Mouse (Mus musculus) heart, postnatal 0 days (tissue): ENCODE data around the gene Fam172a. TPM values are rescaled to one million over a fixed set of nuclear protein-coding genes. Genes with fewer than 3 reads are reported as not detected.

Experiments
- ATAC-seq: fragments of 200-750 bp; cut with Nextera tagmentation; 2 replicates; pipeline ENCODE4 v1.8.0; 2017; ENCODE audit warnings: low read depth, moderate number of reproducible peaks, moderate library complexity; ENCODE audit not compliant: insufficient read depth
- DNase-seq: peaks from one replicate; pipeline ENCODE4 v3.0.0-alpha.2; 2016; ENCODE audit warnings: low spot score
- H3K27ac ChIP-seq: fragments of 300-500 bp; sonication (generic); 2 replicates; pipeline ENCODE4 v1.5.1; 2014; ENCODE audit warnings: low read depth, mild to moderate bottlenecking
- H3K27me3 ChIP-seq: fragments of 300-500 bp; sonication (generic); 2 replicates; pipeline ENCODE4 v1.6.1; 2014; ENCODE audit warnings: low read length, mixed read lengths; ENCODE audit not compliant: control insufficient read depth, insufficient read depth
- H3K36me3 ChIP-seq: fragments of 300-500 bp; sonication (generic); replicated peaks from 2 replicates; pipeline ENCODE4 v1.6.1; 2014; ENCODE audit warnings: low read length, mixed read lengths; ENCODE audit not compliant: control insufficient read depth, insufficient read depth
- H3K4me1 ChIP-seq: fragments of 300-500 bp; sonication (generic); 2 replicates; pipeline ENCODE4 v1.6.1; 2014; ENCODE audit warnings: antibody characterized with exemption; ENCODE audit not compliant: control insufficient read depth, insufficient read depth
- H3K4me2 ChIP-seq: fragments of 300-500 bp; sonication (generic); 2 replicates; pipeline ENCODE4 v1.6.1; 2014; ENCODE audit warnings: low read depth, mild to moderate bottlenecking, low read length, moderate library complexity
- H3K4me3 ChIP-seq: fragments of 300-500 bp; sonication (generic); 2 replicates; pipeline ENCODE4 v1.5.1; 2014; ENCODE audit warnings: low read depth, low read length
- H3K9ac ChIP-seq: fragments of 300-500 bp; sonication (generic); replicated peaks from 2 replicates; pipeline ENCODE4 v1.6.1; 2014; ENCODE audit warnings: low read depth, low read length, mixed read lengths
- H3K9me3 ChIP-seq: fragments of 300-500 bp; sonication (generic); replicated peaks from 2 replicates; pipeline ENCODE4 v1.6.1; 2016; ENCODE audit warnings: low read length; ENCODE audit not compliant: control insufficient read depth
- CTCF ChIP-seq: IDR thresholded peaks from 2 replicates; pipeline ENCODE4 v1.5.1; 2016; ENCODE audit warnings: antibody characterized with exemption, control low read depth, low read depth
- EP300 ChIP-seq: IDR thresholded peaks from 2 replicates; pipeline ENCODE4 v1.6.1; 2016; ENCODE audit warnings: antibody characterized with exemption, low read depth
- WGBS: fragments of 180-500 bp; shearing (Covaris S2); extraction: QIAGEN DNeasy Blood & Tissue Kit; methylation state at CpG from one replicate; pipeline ENCODE4 v1.1.7; 2014; 5-methylcytosine and 5-hydroxymethylcytosine counted together
- polyA plus RNA-seq: library from polyadenylated mRNA; unstranded; fragments of >200 nt; fragmentation: Nextera tagmentation; extraction: Ambion mirVana; gene quantifications from 2 replicates; pipeline ENCODE4 v1.2.1, GENCODE M21; 2015
- total RNA-seq: library from RNA; depleted of rRNA; stranded (reverse); fragments of >200 nt; gene quantifications from 2 replicates; pipeline ENCODE4 v1.2.3, GENCODE M21; 2014; ENCODE audit warnings: low replicate concordance

Gene Fam172a
- total and polyA plus RNA-seq, 2 experiments from 2014 or later, result 11.2 to 14.8 TPM

GRCm38 (mm10) chr13:78193211-78193610 is 491.4 kb downstream of the Fam172a start:
- Histone ChIP-seq H3K27me3 (peaks cover 70% of the 10 kb centered on the region), H3K9me3 (no peaks in the 10 kb centered on the region), H3K9ac (no peak overlapping the region), H3K27ac (no peak overlapping the region), H3K4me1 (peaks cover 9% of the 10 kb centered on the region; the same call in 1 of the 2 replicates), H3K4me2 (no peak overlapping the region), H3K4me3 (no peak overlapping the region), H3K36me3 (no peaks in the 10 kb centered on the region)
- 53% methylated on average over 4 of the region's 4 CpGs for WGBS
- no peak for ATAC-seq
- DNase-seq, result no peak
- TF ChIP-seq CTCF (no peak), EP300 (no peak)

DNA sequence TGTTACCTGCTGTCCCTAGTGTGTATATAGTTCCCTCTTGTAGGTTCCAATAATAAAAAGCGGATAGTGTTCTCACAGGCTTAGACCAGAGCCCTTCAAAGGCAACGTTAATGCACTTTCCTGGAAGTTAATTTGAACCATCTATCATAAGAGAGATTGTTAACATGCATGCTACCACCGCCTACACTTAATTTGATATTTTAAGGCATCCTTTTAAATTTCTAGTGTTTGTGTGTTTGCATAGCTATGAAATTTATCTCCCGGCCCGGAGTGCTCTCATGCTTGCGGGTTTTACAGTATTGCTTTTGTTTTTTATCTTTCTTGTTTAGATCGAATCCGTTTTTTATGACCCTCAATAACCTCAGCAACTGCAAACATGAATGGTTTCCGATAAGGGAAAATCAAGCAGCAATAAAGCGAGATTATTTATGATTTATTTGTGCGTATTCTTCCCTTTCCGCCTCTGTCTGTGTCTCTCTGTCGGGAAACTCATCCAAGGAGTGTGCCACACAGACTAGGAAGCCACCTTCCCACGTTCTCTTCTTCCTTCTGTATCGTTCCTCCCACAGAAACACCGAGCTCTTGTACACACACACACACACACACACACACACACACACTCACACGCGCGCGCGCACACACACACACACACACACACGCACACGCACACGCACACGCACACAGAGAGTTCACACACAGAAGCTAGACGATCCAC is 492.5 kb downstream of the Fam172a start:
- DNase-seq (no peak), ATAC-seq (no peak)
- Histone ChIP-seq H3K4me2 (peak overlapping the region; percentile 58), H3K27ac (no peak overlapping the region), H3K4me1 (peaks cover 11% of the 10 kb centered on the region; the same call in 1 of the 2 replicates), H3K9ac (no peak overlapping the region), H3K27me3 (peaks cover 66% of the 10 kb centered on the region), H3K9me3 (no peaks in the 10 kb centered on the region), H3K4me3 (peak overlapping the region; percentile 39), H3K36me3 (no peaks in the 10 kb centered on the region)
- no peak for TF ChIP-seq EP300
- TF ChIP-seq CTCF, result no peak
- WGBS, result 47% methylated on average over 26 of the region's 26 CpGs

DNA sequence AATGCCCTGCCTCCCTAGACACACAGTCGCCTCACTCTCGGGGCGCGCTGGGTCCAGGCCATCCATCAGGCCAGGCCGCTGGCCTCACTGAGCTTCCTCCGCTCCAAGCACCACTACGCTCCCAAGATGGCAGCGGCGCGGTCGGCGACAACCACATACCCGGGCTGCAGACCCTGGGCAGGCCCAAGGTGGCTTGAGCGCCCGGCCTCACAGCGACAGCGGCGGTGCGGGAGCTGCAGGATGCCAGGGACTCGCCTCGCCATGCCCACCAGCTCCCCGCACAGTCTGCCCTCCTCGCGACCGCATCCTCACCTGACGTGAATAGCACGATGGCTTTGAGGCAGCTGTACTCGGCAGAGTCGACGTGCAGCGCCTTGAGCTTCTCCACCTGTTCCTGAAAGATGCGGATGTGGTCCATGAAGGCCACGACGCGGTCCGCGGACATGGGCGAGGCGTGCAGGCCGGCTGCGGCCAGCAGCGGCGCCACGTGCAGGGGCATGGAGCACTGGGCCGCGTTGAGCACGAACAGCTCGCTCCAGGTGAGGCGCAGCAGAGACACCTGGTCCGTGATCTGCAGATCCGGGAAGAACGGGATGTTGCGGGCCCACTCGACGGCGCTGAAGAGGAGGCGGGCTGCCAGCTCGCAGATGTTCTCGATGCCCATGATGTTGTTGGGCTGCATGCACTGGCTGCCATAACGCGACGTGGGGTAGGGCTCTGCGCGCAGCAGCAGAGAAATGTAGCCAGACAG is 493.2 kb downstream of the Fam172a start:
- Histone ChIP-seq H3K36me3 (no peaks in the 10 kb centered on the region), H3K9me3 (no peaks in the 10 kb centered on the region), H3K4me2 (peak overlapping the region; percentile 58), H3K27ac (no peak overlapping the region), H3K9ac (peak overlapping the region; percentile 26; the same call in 1 of the 2 replicates), H3K4me3 (peak overlapping the region; percentile 39), H3K4me1 (peaks cover 11% of the 10 kb centered on the region; the same call in 1 of the 2 replicates), H3K27me3 (peaks cover 59% of the 10 kb centered on the region)
- ATAC-seq (no peak), DNase-seq (no peak)
- TF ChIP-seq EP300 (no peak), CTCF (no peak)
- 16% methylated on average over 64 of the region's 64 CpGs for WGBS

- Histone ChIP-seq H3K27ac (no peak overlapping the region), H3K4me2 (peak overlapping the region; percentile 58), H3K36me3 (no peaks in the 10 kb centered on the region), H3K9ac (0 out of 2 replicates have a peak overlapping the region, but pooled peaks have one; percentile 26), H3K27me3 (peaks cover 62% of the 10 kb centered on the region), H3K4me3 (peak overlapping the region; percentile 39), H3K4me1 (peaks cover 11% of the 10 kb centered on the region; the same call in 1 of the 2 replicates), H3K9me3 (no peaks in the 10 kb centered on the region)
- WGBS, result 28% methylated on average over 11 of the region's 13 CpGs
- no peak for TF ChIP-seq EP300
- TF ChIP-seq CTCF, result no peak
- ATAC-seq (no peak), DNase-seq (no peak)
These were observed 493.8 kb downstream of the Fam172a start for GRCm38 (mm10) chr13:78195601-78196115.

DNA sequence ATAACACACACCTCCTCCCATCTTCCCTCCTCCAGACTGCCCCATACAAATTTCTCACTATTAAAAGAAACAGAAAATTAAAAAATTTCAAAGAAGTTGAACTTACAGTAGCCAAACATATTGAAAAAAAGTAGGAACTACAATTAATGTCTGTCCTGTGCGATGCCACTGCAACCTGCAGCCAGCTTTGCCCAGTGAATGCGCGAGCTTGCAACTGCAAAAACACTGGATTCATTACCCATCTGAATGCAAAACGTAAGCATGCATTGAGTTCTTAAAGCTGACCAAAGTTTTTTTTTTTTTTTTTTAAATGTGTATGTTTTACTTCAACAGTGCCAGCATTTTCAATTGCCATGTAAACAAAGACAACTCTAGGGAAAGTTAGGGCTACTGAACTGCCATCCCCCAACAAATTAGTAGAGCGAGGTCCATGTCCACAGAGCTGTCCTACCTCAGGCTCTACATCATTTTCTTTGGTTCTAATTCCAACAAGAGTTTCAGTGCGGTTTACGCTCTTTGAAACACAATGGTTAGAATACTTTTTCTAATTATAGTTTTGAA is 494.5 kb downstream of the Fam172a start:
- H3K9me3 ChIP-seq, result no peaks in the 10 kb centered on the region
- no peak overlapping the region for H3K4me3 ChIP-seq
- no peak overlapping the region for H3K27ac ChIP-seq
- H3K27me3 ChIP-seq, result peaks cover 62% of the 10 kb centered on the region
- DNase-seq (no peak), ATAC-seq (no peak)
- peaks cover 11% of the 10 kb centered on the region; the same call in 1 of the 2 replicates for H3K4me1 ChIP-seq
- peak overlapping the region; percentile 58; the same call in 1 of the 2 replicates for H3K4me2 ChIP-seq
- no peaks in the 10 kb centered on the region for H3K36me3 ChIP-seq
- TF ChIP-seq EP300 (no peak), CTCF (no peak)
- no peak overlapping the region for H3K9ac ChIP-seq
- WGBS, result 53% methylated on average over 7 of the region's 7 CpGs
